Mouse (Mus musculus): Measurements from ENCODE around the gene Ccrl2. TPM values are rescaled to one million over a fixed set of nuclear protein-coding genes. Genes with fewer than 3 reads are reported as not detected.
A peak's percentile ranks its signal among the peaks of the same experiment; 100 is the strongest.

Gene Ccrl2
- polyA plus RNA-seq, 1 experiment from 2014 or later, result 1.8 TPM

DNA sequence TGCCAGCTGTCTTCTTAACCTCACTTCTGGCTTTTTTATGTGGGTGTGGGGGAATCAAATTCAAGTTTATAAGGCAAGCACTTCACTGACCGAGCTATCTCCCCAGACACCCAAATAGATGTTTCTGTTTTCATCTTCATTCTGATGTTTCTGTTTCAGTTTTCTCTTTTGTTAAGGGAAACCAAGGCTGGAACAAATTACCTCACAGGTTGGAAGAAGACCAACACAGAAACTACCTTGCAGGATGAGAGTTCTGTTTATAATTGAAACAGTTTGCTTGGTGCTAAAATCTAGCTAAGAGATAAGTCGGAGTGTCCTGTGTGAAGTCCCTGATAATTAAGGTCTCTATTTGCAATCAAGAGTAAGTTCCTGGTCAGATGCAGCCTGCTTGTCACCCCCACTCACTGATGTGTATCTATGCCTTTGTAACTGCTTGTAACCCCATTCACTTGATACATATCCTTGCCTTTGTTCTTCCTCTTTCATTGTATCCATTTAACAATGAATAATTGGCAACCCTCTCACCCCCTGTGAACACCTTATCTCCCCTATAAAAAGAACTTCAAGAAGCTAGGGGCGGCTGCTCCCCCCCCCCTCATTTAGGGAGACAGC lies 29.8 kb upstream of the Ccrl2 start:
- Histone ChIP-seq H3K27ac (no peak overlapping the region), H3K27me3 (replicated peaks) (no peaks in the 10 kb centered on the region), H3K9ac (no peak overlapping the region), H3K4me3 (replicated peaks) (no peak overlapping the region), H3K4me1 (replicated peaks) (no peaks in the 10 kb centered on the region), H3K36me3 (no peaks in the 10 kb centered on the region), H3K9me3 (no peaks in the 10 kb centered on the region), H3K4me2 (replicated peaks) (no peak overlapping the region)
- 42% methylated on average over 3 of the region's 3 CpGs for WGBS
- ATAC-seq, result no peak

DNA sequence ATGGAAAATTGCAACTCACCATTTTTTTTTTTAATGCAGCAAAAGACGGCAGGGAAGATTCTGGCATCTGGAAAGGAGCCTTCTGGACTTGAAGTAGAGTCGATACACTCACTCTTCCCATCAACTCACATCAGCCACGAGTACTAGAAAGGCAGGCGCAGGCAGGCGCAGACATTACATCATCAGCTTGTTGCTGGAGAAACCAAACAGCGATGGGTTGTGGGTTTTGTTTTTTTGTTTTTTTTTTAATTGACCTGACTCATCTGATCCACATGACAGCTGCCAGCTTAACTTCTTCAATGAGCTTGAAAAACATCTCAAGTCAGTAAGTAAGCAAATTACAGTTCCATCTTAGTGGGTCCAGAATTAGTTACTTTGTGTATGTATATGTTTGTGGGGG lies 28.8 kb upstream of the Ccrl2 start:
- H3K4me3 ChIP-seq (replicated peaks), result no peak overlapping the region
- H3K36me3 ChIP-seq, result no peaks in the 10 kb centered on the region
- no peaks in the 10 kb centered on the region for H3K4me1 ChIP-seq (replicated peaks)
- no peak for ATAC-seq
- no peak overlapping the region for H3K9ac ChIP-seq
- H3K27me3 ChIP-seq (replicated peaks), result no peaks in the 10 kb centered on the region
- H3K4me2 ChIP-seq (replicated peaks), result no peak overlapping the region
- H3K27ac ChIP-seq, result no peak overlapping the region
- 66% methylated on average over 6 of the region's 6 CpGs for WGBS
- H3K9me3 ChIP-seq, result no peaks in the 10 kb centered on the region

DNA sequence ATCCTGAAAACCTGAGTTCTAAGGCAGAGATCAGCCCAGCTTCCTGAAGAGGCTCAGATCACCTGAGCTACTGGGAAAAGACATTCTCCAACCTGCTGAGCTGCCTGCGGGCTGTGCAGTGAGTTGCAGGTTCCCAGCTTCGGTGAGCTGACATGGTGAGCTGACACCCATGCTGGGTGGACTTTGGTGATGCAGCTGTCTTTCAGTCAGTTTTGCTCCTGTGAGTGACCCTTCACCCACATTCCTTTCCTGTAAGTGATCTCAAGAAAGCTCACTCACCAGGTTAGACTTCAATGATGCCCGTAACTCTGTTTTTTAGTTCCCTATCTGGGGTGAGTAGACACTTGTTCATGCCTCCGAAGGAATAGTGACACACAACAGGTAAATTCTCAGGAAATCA lies 28.0 kb upstream of the Ccrl2 start:
- Histone ChIP-seq H3K36me3 (no peaks in the 10 kb centered on the region), H3K4me1 (replicated peaks) (no peaks in the 10 kb centered on the region), H3K27me3 (replicated peaks) (no peaks in the 10 kb centered on the region), H3K9ac (no peak overlapping the region), H3K4me3 (replicated peaks) (no peak overlapping the region), H3K27ac (no peak overlapping the region), H3K4me2 (replicated peaks) (no peak overlapping the region), H3K9me3 (no peaks in the 10 kb centered on the region)
- 0 out of 2 replicates have a peak, but pooled peaks have one; percentile 28 for ATAC-seq
- WGBS, result 50% methylated on average over 4 of the region's 4 CpGs

DNA sequence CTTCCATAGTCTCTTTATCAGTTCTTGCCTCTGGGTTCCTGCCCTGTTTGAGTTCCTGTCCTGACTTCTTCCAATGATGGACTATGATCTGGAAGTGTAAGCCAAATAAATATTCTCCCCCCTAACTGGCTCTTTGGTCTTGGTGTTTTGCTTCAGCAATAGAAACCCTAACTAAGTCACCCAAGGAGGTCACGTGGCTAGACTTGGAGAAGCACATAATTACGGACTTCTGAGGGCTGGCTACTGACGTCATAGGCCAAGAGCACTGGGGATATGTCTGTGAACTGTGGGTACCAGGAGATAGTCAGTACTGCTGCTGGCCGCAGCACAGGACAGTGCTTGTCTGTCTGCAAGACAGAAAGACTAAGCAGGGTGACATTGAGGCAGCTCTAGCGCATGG lies 24.4 kb upstream of the Ccrl2 start:
- Histone ChIP-seq H3K4me2 (replicated peaks) (no peak overlapping the region), H3K9me3 (no peaks in the 10 kb centered on the region), H3K9ac (no peak overlapping the region), H3K27ac (no peak overlapping the region), H3K27me3 (replicated peaks) (no peaks in the 10 kb centered on the region), H3K36me3 (no peaks in the 10 kb centered on the region), H3K4me3 (replicated peaks) (no peak overlapping the region), H3K4me1 (replicated peaks) (no peaks in the 10 kb centered on the region)
- 85% methylated on average over 5 of the region's 5 CpGs for WGBS
- no peak for ATAC-seq

DNA sequence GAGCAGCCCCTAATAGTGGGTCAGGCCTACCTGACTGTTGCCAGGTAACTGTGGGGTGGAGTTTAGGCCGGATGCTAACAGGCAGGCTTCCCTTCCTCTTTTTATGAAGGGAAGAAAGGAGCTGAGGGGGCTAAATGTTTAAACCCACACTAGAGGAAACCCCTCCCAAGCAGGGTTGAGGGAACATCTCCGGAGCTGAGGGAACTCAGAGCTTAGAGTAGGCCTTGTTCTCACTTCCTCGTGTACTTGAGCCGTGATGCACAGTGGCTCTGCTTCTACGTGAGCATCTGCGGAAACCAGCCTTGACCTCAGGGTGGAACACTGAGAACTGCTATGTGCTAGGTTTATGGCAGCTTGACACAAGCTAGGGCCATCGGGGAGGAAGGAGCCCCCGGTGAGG lies 23.5 kb upstream of the Ccrl2 start:
- 89% methylated on average over 8 of the region's 8 CpGs for WGBS
- Histone ChIP-seq H3K4me2 (replicated peaks) (no peak overlapping the region), H3K4me3 (replicated peaks) (no peak overlapping the region), H3K36me3 (no peaks in the 10 kb centered on the region), H3K27ac (no peak overlapping the region), H3K27me3 (replicated peaks) (no peaks in the 10 kb centered on the region), H3K9me3 (no peaks in the 10 kb centered on the region), H3K4me1 (replicated peaks) (no peaks in the 10 kb centered on the region), H3K9ac (no peak overlapping the region)
- no peak for ATAC-seq

DNA sequence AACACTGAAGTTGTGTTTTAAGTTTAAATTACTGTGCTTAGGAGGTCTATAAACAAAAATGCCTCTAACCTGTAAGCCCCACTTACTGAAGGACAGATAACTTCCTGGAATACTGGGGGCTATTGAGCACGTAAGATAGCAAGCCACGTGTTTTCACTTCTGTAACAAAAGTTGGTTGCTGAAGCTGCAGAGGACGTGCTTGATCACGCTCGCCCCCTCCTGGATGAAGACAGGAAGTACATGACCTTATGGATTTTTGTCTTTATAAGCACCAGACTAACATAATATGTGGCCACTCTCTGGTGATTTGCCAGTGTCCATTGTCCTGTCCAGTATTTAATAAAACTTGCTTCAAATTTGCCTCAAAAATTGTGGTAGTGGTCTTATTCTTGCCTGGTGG lies 20.4 kb upstream of the Ccrl2 start:
- ATAC-seq, result no peak
- no peak overlapping the region for H3K9ac ChIP-seq
- no peak overlapping the region for H3K27ac ChIP-seq
- no peak overlapping the region for H3K4me3 ChIP-seq (replicated peaks)
- H3K27me3 ChIP-seq (replicated peaks), result no peaks in the 10 kb centered on the region
- H3K9me3 ChIP-seq, result no peaks in the 10 kb centered on the region
- 68% methylated on average over 5 of the region's 5 CpGs for WGBS
- no peaks in the 10 kb centered on the region for H3K4me1 ChIP-seq (replicated peaks)
- no peaks in the 10 kb centered on the region for H3K36me3 ChIP-seq
- H3K4me2 ChIP-seq (replicated peaks), result no peak overlapping the region

DNA sequence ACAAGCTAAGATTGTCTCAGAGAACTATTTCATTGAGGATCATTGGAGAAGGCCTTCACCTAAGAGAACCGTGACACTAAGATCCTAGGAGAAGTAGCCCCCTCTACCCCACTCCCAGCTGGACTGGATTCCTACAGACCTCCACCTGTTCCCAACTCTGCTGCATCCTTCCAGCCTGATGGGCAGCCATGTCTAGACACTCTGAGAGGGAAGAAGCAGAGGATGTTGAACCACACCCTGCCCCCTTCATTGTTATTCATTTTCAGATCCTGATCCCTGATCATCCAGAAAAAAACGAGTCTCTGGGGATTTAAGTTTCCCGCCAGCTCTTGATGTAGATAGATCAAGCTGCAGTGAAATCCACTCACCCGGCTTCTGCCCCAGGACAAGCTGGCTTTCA lies 15.7 kb upstream of the Ccrl2 start:
- no peaks in the 10 kb centered on the region for H3K27me3 ChIP-seq (replicated peaks)
- no peak overlapping the region for H3K27ac ChIP-seq
- ATAC-seq, result no peak
- WGBS, result 77% methylated on average over 4 of the region's 4 CpGs
- H3K4me3 ChIP-seq (replicated peaks), result no peak overlapping the region
- H3K9ac ChIP-seq, result no peak overlapping the region
- H3K4me2 ChIP-seq (replicated peaks), result no peak overlapping the region
- H3K4me1 ChIP-seq (replicated peaks), result no peaks in the 10 kb centered on the region
- H3K9me3 ChIP-seq, result no peaks in the 10 kb centered on the region
- no peaks in the 10 kb centered on the region for H3K36me3 ChIP-seq

DNA sequence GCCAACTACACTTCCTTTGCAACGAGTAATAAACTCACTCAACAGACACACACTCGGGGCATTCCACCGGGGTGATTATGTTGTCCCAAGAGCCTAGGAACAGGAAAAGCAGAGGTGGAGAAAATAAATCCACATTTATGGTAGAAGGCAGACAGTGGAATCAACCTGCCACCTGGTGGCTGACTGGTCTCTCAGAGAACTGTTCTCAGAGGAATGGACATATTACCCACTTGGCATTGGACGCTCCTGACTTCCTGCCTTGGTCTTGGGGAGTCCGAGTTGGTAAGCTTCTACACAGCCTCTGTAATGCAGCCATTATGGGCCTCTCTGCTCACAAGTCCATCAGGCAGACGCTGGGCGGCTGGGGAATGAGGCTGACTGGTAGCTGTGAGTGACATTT lies 14.9 kb upstream of the Ccrl2 start:
- Histone ChIP-seq H3K4me3 (replicated peaks) (no peak overlapping the region), H3K27ac (no peak overlapping the region), H3K9ac (no peak overlapping the region), H3K4me1 (replicated peaks) (no peaks in the 10 kb centered on the region), H3K27me3 (replicated peaks) (no peaks in the 10 kb centered on the region), H3K4me2 (replicated peaks) (no peak overlapping the region), H3K36me3 (no peaks in the 10 kb centered on the region), H3K9me3 (no peaks in the 10 kb centered on the region)
- 42% methylated on average over 7 of the region's 7 CpGs for WGBS
- ATAC-seq, result no peak

DNA sequence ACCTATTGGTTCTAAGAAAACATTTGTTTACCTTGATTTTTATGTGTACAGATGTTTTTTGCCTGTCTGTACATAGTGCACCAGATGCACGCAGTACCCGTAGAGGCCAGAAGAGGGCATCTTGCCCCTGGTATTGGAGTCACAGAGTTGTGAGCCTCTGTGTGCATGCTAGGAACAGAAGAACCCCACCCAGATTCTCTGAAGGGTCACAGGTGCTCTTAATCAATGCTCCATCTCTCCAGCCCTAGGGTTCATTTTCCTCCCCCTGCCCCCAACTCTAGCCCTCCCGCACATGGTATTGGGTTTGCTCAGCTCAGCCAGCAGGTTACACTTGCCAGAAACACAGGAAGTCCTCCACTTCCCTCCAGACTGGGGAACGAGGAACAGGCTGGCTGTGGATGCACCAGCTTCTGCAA lies 13.2 kb upstream of the Ccrl2 start:
- H3K4me1 ChIP-seq (replicated peaks), result no peaks in the 10 kb centered on the region
- whole genome bisulfite sequencing, result 33% methylated on average over 4 of the region's 4 CpGs
- H3K4me3 ChIP-seq (replicated peaks), result no peak overlapping the region
- H3K27ac ChIP-seq, result no peak overlapping the region
- 0 out of 2 replicates have a peak, but pooled peaks have one; percentile 47 for ATAC-seq
- H3K9me3 ChIP-seq, result no peaks in the 10 kb centered on the region
- no peaks in the 10 kb centered on the region for H3K27me3 ChIP-seq (replicated peaks)
- no peak overlapping the region for H3K4me2 ChIP-seq (replicated peaks)
- H3K9ac ChIP-seq, result no peak overlapping the region
- H3K36me3 ChIP-seq, result no peaks in the 10 kb centered on the region

DNA sequence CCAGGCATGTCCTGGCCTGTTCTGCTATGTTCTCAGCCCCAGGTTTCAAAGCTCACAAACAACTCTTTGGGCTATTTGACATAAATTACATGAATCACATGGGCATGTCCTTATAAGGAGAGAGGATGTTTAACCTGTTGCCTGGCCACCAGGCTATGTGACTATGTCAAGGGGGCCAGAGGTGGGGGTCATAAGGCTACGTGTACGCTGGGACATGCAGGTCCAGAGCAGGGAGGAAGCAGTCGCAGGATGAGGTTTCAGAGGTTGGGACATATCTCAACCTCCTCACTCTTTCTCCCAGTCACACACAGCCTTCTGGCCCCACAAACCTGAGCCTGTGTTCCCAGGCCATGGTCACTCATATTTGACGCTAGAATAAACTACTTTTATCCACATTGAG lies 9.7 kb upstream of the Ccrl2 start:
- Histone ChIP-seq H3K9ac (no peak overlapping the region), H3K27ac (no peak overlapping the region), H3K4me3 (replicated peaks) (no peak overlapping the region), H3K4me1 (replicated peaks) (no peaks in the 10 kb centered on the region), H3K9me3 (no peaks in the 10 kb centered on the region), H3K27me3 (replicated peaks) (no peaks in the 10 kb centered on the region), H3K36me3 (no peaks in the 10 kb centered on the region), H3K4me2 (replicated peaks) (no peak overlapping the region)
- WGBS, result 64% methylated on average over 4 of the region's 4 CpGs
- no peak for ATAC-seq

DNA sequence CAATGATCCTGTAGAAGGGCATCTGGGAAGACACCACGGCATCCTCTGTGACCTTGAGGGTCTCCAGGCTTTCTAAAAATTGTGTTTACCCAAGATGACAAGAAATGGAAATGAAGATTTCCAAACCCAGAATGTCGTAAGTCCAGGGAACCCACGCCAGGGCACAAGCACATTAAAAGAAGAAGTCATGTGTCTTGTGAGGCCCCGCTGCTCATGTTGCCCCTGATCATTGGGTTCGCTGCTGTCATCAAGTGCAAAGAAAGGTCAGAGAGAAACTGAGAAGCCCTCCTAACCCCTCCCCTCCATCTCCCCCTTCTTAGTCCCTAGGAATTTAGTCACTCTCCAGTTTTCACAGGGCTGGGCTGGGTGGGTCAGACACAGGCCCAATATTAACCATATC lies 5.5 kb upstream of the Ccrl2 start:
- Histone ChIP-seq H3K4me2 (replicated peaks) (no peak overlapping the region), H3K27me3 (replicated peaks) (no peaks in the 10 kb centered on the region), H3K9ac (no peak overlapping the region), H3K36me3 (no peaks in the 10 kb centered on the region), H3K4me1 (replicated peaks) (no peaks in the 10 kb centered on the region), H3K27ac (no peak overlapping the region), H3K4me3 (replicated peaks) (no peak overlapping the region), H3K9me3 (no peaks in the 10 kb centered on the region)
- WGBS, result 60% methylated on average over 5 of the region's 5 CpGs
- ATAC-seq, result no peak

DNA sequence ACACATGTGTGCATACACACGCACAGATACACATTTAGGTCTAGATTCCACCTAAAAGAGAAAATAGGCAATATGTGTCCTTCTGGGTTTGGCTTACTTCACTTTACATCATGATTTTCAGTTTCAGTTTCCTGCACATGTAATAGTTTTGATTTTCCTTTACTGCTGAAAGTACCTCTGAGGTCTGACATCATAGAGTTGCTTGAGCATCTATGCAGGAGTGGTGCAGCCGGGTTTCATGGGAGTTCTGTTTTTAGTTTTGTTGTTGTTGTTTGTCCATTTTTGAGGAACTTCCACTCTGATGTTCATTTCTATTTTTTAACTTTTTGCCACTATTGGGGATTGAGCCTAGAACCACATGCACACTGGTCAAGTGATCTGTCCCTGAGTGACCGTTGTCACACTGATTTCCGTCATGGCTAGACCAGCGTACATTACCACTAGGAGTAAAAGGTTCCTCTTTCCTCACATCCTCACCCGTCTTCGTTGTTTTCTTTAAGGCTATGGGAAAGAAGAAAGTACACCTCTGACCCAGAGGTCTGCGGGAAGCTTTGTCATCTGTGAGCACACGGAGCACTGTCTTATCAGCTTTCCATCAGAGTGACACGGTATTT lies 1.7 kb upstream of the Ccrl2 start:
- no peak overlapping the region for H3K4me3 ChIP-seq (replicated peaks)
- H3K9ac ChIP-seq, result no peak overlapping the region
- H3K4me2 ChIP-seq (replicated peaks), result no peak overlapping the region
- no peak overlapping the region for H3K27ac ChIP-seq
- ATAC-seq, result no peak
- no peaks in the 10 kb centered on the region for H3K36me3 ChIP-seq
- WGBS, result 63% methylated on average over 10 of the region's 10 CpGs
- H3K4me1 ChIP-seq (replicated peaks), result peaks cover 12% of the 10 kb centered on the region
- no peaks in the 10 kb centered on the region for H3K9me3 ChIP-seq
- H3K27me3 ChIP-seq (replicated peaks), result no peaks in the 10 kb centered on the region

Data from intestine, embryonic 15.5 days (tissue).